Mouse (Mus musculus): ENCODE measurements around the gene Paxx. TPM values are rescaled to one million over a fixed set of nuclear protein-coding genes. Genes with fewer than 3 reads are reported as not detected.
A peak's percentile ranks its signal among the peaks of the same experiment; 100 is the strongest.
"Not testable (repeated sequence)": the region's sequence is repeated elsewhere in the genome, so short reads cannot be mapped to it uniquely, and the experiment has no call there.

The Paxx gene
- polyA plus RNA-seq, 2 experiments, result 7.3 to 7.9 TPM

- Histone ChIP-seq H3K27me3 (ENCODE audit: control insufficient read depth, insufficient read depth, low read length) (no peaks in the 10 kb centered on the region), H3K9me3 (ENCODE audit: control insufficient read depth, low read length) (no peaks in the 10 kb centered on the region), H3K4me1 (replicated peaks; ENCODE audit: control insufficient read depth in 2 of 2, insufficient read depth in 2 of 2, low read length in 1 of 2) (no peaks in the 10 kb centered on the region), H3K4me3 (ENCODE audit: insufficient read depth in 1 of 2, low read depth in 2 of 2, low read length in 2 of 2) (no peak overlapping the region), H3K36me3 (replicated peaks; ENCODE audit: control insufficient read depth, insufficient read depth, low read depth) (no peaks in the 10 kb centered on the region), H3K9ac (replicated peaks) (no peak overlapping the region), H3K27ac (no peak overlapping the region), H3K4me2 (ENCODE audit: low read depth) (no peak overlapping the region)
- DNase-seq (ENCODE audit: low read depth in 3 of 3, low spot score in 3 of 3), result no peak
- no peak for ATAC-seq (ENCODE audit: insufficient read depth)
- TF ChIP-seq CTCF (IDR thresholded peaks at IDR 0.05; ENCODE audit: low read depth), result no peak
- TF ChIP-seq EP300 (IDR thresholded peaks at IDR 0.05; ENCODE audit: low read depth), result no peak
- 40% methylated on average over 1 of the region's 1 CpGs for WGBS (ENCODE audit: insufficient replicate concordance)
Measured at GRCm38 (mm10) chr2:25423626-25424025, 37.3 kb downstream of the Paxx start.

GRCm38 (mm10) chr2:25422587-25423410, 38.1 kb downstream of the Paxx start, which contains the start of gene Fut7:
Gene Fut7, plus strand, starts transcription at chr2:25423267.
- Histone ChIP-seq H3K36me3 (replicated peaks; ENCODE audit: control insufficient read depth, insufficient read depth, low read depth) (no peaks in the 10 kb centered on the region), H3K9me3 (ENCODE audit: control insufficient read depth, low read length) (no peaks in the 10 kb centered on the region), H3K4me3 (ENCODE audit: insufficient read depth in 1 of 2, low read depth in 2 of 2, low read length in 2 of 2) (no peak within 1 kb of the TSS), H3K4me2 (ENCODE audit: low read depth) (no peak within 1 kb of the TSS), H3K27me3 (ENCODE audit: control insufficient read depth, insufficient read depth, low read length) (no peaks in the 10 kb centered on the region), H3K9ac (replicated peaks) (no peak within 1 kb of the TSS), H3K27ac (no peak within 1 kb of the TSS), H3K4me1 (replicated peaks; ENCODE audit: control insufficient read depth in 2 of 2, insufficient read depth in 2 of 2, low read length in 1 of 2) (no peaks in the 10 kb centered on the region)
- TF ChIP-seq EP300 (IDR thresholded peaks at IDR 0.05; ENCODE audit: low read depth) (no peak), CTCF (IDR thresholded peaks at IDR 0.05; ENCODE audit: low read depth) (no peak)
- DNase-seq (ENCODE audit: low read depth in 3 of 3, low spot score in 3 of 3), result no peak
- 25% methylated on average over 17 of the region's 17 CpGs for WGBS (ENCODE audit: insufficient replicate concordance)
- no peak for ATAC-seq (ENCODE audit: insufficient read depth)

GRCm38 (mm10) chr2:25421896-25422295, 39.0 kb downstream of the Paxx start:
- Histone ChIP-seq H3K27ac (no peak overlapping the region), H3K4me1 (replicated peaks; ENCODE audit: control insufficient read depth in 2 of 2, insufficient read depth in 2 of 2, low read length in 1 of 2) (no peaks in the 10 kb centered on the region), H3K27me3 (ENCODE audit: control insufficient read depth, insufficient read depth, low read length) (no peaks in the 10 kb centered on the region), H3K36me3 (replicated peaks; ENCODE audit: control insufficient read depth, insufficient read depth, low read depth) (no peaks in the 10 kb centered on the region), H3K4me2 (ENCODE audit: low read depth) (no peak overlapping the region), H3K4me3 (ENCODE audit: insufficient read depth in 1 of 2, low read depth in 2 of 2, low read length in 2 of 2) (no peak overlapping the region), H3K9ac (replicated peaks) (no peak overlapping the region), H3K9me3 (ENCODE audit: control insufficient read depth, low read length) (no peaks in the 10 kb centered on the region)
- DNase-seq (ENCODE audit: low read depth in 3 of 3, low spot score in 3 of 3), result peak; percentile 19 to 24 (median 22)
- 18% methylated on average over 3 of the region's 3 CpGs for WGBS (ENCODE audit: insufficient replicate concordance)
- no peak for ATAC-seq (ENCODE audit: insufficient read depth)
- TF ChIP-seq EP300 (IDR thresholded peaks at IDR 0.05; ENCODE audit: low read depth), result no peak
- peak; percentile 70 for TF ChIP-seq CTCF (IDR thresholded peaks at IDR 0.05; ENCODE audit: low read depth)

GRCm38 (mm10) chr2:25417426-25417825, 43.5 kb downstream of the Paxx start:
- TF ChIP-seq EP300 (IDR thresholded peaks at IDR 0.05; ENCODE audit: low read depth) (no peak), CTCF (IDR thresholded peaks at IDR 0.05; ENCODE audit: low read depth) (no peak)
- Histone ChIP-seq H3K4me2 (ENCODE audit: low read depth) (no peak overlapping the region), H3K4me3 (ENCODE audit: insufficient read depth in 1 of 2, low read depth in 2 of 2, low read length in 2 of 2) (no peak overlapping the region), H3K4me1 (replicated peaks; ENCODE audit: control insufficient read depth in 2 of 2, insufficient read depth in 2 of 2, low read length in 1 of 2) (no peaks in the 10 kb centered on the region), H3K9me3 (ENCODE audit: control insufficient read depth, low read length) (no peaks in the 10 kb centered on the region), H3K36me3 (replicated peaks; ENCODE audit: control insufficient read depth, insufficient read depth, low read depth) (no peaks in the 10 kb centered on the region), H3K27me3 (ENCODE audit: control insufficient read depth, insufficient read depth, low read length) (no peaks in the 10 kb centered on the region), H3K27ac (no peak overlapping the region), H3K9ac (replicated peaks) (no peak overlapping the region)
- WGBS (ENCODE audit: insufficient replicate concordance), result 36% methylated on average over 3 of the region's 3 CpGs
- ATAC-seq (ENCODE audit: insufficient read depth), result no peak
- no peak for DNase-seq (ENCODE audit: low read depth in 3 of 3, low spot score in 3 of 3)

GRCm38 (mm10) chr2:25413436-25413835, 47.5 kb downstream of the Paxx start:
- not testable (repeated sequence) for H3K4me3 ChIP-seq (ENCODE audit: insufficient read depth in 1 of 2, low read depth in 2 of 2, low read length in 2 of 2); ATAC-seq (ENCODE audit: insufficient read depth)
- peak; percentile 27 for TF ChIP-seq CTCF (IDR thresholded peaks at IDR 0.05; ENCODE audit: low read depth)

More at GRCm38 (mm10) chr2:25413436-25413835, 47.5 kb downstream of the Paxx start:
- not testable (repeated sequence) for H3K36me3 ChIP-seq (replicated peaks; ENCODE audit: control insufficient read depth, insufficient read depth, low read depth); H3K4me2 ChIP-seq (ENCODE audit: low read depth); H3K27me3 ChIP-seq (ENCODE audit: control insufficient read depth, insufficient read depth, low read length); H3K9ac ChIP-seq (replicated peaks); DNase-seq (ENCODE audit: low read depth in 3 of 3, low spot score in 3 of 3); H3K4me1 ChIP-seq (replicated peaks; ENCODE audit: control insufficient read depth in 2 of 2, insufficient read depth in 2 of 2, low read length in 1 of 2); H3K27ac ChIP-seq; H3K9me3 ChIP-seq (ENCODE audit: control insufficient read depth, low read length)

Measured in liver, embryonic 14.5 days (tissue).